ENCODE assay signal across 7 mouse cellular contexts in the genomic region with DNA sequence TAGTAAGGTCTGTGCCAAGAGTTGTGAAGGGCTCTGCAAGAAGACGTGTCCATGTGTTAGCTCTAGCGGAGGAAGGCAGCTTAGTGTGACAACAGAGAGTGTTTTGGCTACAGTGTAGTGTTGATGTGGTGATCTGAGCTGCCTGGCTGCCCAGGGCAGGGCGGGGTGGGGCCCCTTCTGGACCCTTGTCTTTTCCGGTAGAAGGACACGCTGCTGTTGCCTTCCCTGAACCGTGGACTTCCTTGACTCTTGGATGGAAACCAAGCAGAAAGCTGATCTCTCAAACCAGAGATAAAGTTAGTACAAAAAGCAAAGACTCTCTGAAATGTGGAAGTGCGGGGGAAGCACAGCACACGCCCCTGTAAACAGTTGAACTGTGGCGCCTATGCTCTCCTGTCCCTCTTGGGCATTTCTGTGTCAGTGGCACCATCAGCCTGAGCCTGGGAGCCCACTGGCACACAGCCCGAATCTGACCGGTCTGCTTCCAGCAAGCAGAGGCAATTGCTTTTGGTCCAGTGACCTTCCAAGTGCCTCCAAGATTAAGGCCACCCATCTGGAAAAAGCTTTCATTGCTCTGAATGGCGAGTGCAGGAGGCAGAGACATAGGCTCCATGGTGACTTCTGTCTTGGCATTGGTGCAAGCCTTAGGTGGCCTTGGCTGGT. TPM values are rescaled to one million over a fixed set of nuclear protein-coding genes. Genes with fewer than 3 reads are reported as not detected.
DNase-seq lines count a peak whose midpoint lies in the region; ATAC-seq and TF ChIP-seq lines count a peak whose summit lies in the region.

No protein-coding gene starts in this region.

- no peak for TF ChIP-seq EP300 in heart, postnatal 0 days (IDR thresholded peaks at IDR 0.05; ENCODE audit: low read depth)
- TF ChIP-seq EP300 in liver, postnatal 0 days (IDR thresholded peaks at IDR 0.05; ENCODE audit: low read depth) = no peak

- H3K4me1 ChIP-seq in heart, postnatal 0 days (ENCODE audit: control insufficient read depth, insufficient read depth) = peaks cover 14% of the 10 kb centered on the region
- peaks cover 23% of the 10 kb centered on the region for H3K4me1 ChIP-seq in liver, postnatal 0 days (ENCODE audit: insufficient read depth)

- no peak overlapping the region for H3K4me3 ChIP-seq in heart, postnatal 0 days (ENCODE audit: low read depth, low read length)
- no peak overlapping the region for H3K4me3 ChIP-seq in liver, postnatal 0 days (ENCODE audit: low read depth, low read length)

- DNase-seq in urinary bladder, postnatal 14 days (ENCODE audit: low spot score) = peak; percentile 58
- DNase-seq in urinary bladder, adult 18-20 months (ENCODE audit: low spot score in 2 of 2) = no peak
- DNase-seq in cerebellum, postnatal 10 days = peak; percentile 98
- DNase-seq in heart, postnatal 0 days (ENCODE audit: low spot score) = peak; percentile 60
- DNase-seq in liver, postnatal 0 days = no peak
- peak; percentile 70 for DNase-seq in retina, embryonic 14.5 days (ENCODE audit: low spot score)
- no peak for DNase-seq in thymus, adult 18-20 months

- 17% methylated on average over 12 of the region's 12 CpGs for WGBS in heart, postnatal 0 days
- 48% methylated on average over 12 of the region's 12 CpGs for WGBS in liver, postnatal 0 days (ENCODE audit: insufficient replicate concordance)

- H3K4me2 ChIP-seq in heart, postnatal 0 days (ENCODE audit: low read depth, low read length) = peak overlapping the region; percentile 22; the same call in 1 of the 2 replicates
- no peak overlapping the region for H3K4me2 ChIP-seq in liver, postnatal 0 days (ENCODE audit: low read depth, low read length)

- no peak for TF ChIP-seq CTCF in heart, postnatal 0 days (IDR thresholded peaks at IDR 0.05; ENCODE audit: low read depth)
- no peak for TF ChIP-seq CTCF in liver, postnatal 0 days (IDR thresholded peaks at IDR 0.05; ENCODE audit: low read depth)

- H3K27ac ChIP-seq in heart, postnatal 0 days (ENCODE audit: low read depth) = peak overlapping the region; percentile 21
- no peak overlapping the region; the same call in 1 of the 2 replicates for H3K27ac ChIP-seq in liver, postnatal 0 days (ENCODE audit: low read depth)

- no peak overlapping the region for H3K9ac ChIP-seq in heart, postnatal 0 days (replicated peaks; ENCODE audit: low read depth, low read length)
- H3K9ac ChIP-seq in liver, postnatal 0 days (replicated peaks) = no peak overlapping the region

- no peaks in the 10 kb centered on the region for H3K36me3 ChIP-seq in heart, postnatal 0 days (replicated peaks; ENCODE audit: control insufficient read depth, insufficient read depth, low read length)
- no peaks in the 10 kb centered on the region for H3K36me3 ChIP-seq in liver, postnatal 0 days (replicated peaks; ENCODE audit: insufficient read depth, low read length)

- no peaks in the 10 kb centered on the region for H3K9me3 ChIP-seq in heart, postnatal 0 days (replicated peaks; ENCODE audit: control insufficient read depth, low read length)
- no peaks in the 10 kb centered on the region for H3K9me3 ChIP-seq in liver, postnatal 0 days (ENCODE audit: low read length)

- H3K27me3 ChIP-seq in heart, postnatal 0 days (ENCODE audit: control insufficient read depth, insufficient read depth, low read length) = no peaks in the 10 kb centered on the region
- no peaks in the 10 kb centered on the region for H3K27me3 ChIP-seq in liver, postnatal 0 days (ENCODE audit: insufficient read depth, low read length)

- peak; percentile 82 for ATAC-seq in heart, postnatal 0 days (ENCODE audit: insufficient read depth, low read depth)
- ATAC-seq in liver, postnatal 0 days = peak; percentile 25

RNA-seq across cellular contexts. Expression of gene Spata13, which starts 48.7 kb away (rescaled TPM):
- total RNA-seq in heart, postnatal 0 days (2014; rRNA removed; ENCODE audit: low replicate concordance) = 28.2 and 50.9 TPM in 2 replicates
- 9.5 and 13.9 TPM in 2 replicates for polyA plus RNA-seq in heart, postnatal 0 days (2015; fragmentation: Nextera tagmentation; extraction: Ambion mirVana)
- 13.7 and 14.0 TPM in 2 replicates for polyA plus RNA-seq in liver, postnatal 0 days (2015; fragmentation: Nextera tagmentation; extraction: Ambion mirVana)

Comparison
In these comparisons a context has a peak if more than half of its experiments do, and no peak if none do; other contexts are left out.
1. DNase-seq: peak in urinary bladder, postnatal 14 days (single experiment), cerebellum, postnatal 10 days (2 of 2), heart, postnatal 0 days (single experiment) and retina, embryonic 14.5 days (single experiment); none in urinary bladder, adult 18-20 months (0 of 2), liver, postnatal 0 days (single experiment) and thymus, adult 18-20 months (0 of 2).